Mouse (Mus musculus): ENCODE measurements around the gene Sh3d19.
"Not testable (repeated sequence)": the region's sequence is repeated elsewhere in the genome, so short reads cannot be mapped to it uniquely, and the experiment has no call there.

The Sh3d19 gene

GRCm38 (mm10) chr3:85981761-85982160 lies 10.9 kb downstream of the Sh3d19 start:
- not testable (repeated sequence) for DNase-seq

GRCm38 (mm10) chr3:85984537-85984936 lies 13.6 kb downstream of the Sh3d19 start:
- no peak for DNase-seq

GRCm38 (mm10) chr3:85987225-85987624 lies 16.3 kb downstream of the Sh3d19 start:
- no peak for DNase-seq

GRCm38 (mm10) chr3:85991140-85991801 lies 20.4 kb downstream of the Sh3d19 start:
- no peak for DNase-seq

- DNase-seq = no peak
Observed at GRCm38 (mm10) chr3:85991802-85992156, 20.9 kb downstream of the Sh3d19 start.

GRCm38 (mm10) chr3:85993744-85994143 lies 22.8 kb downstream of the Sh3d19 start:
- peak; percentile 28 for DNase-seq

- DNase-seq = no peak
Observed at GRCm38 (mm10) chr3:85994645-85995044, 23.7 kb downstream of the Sh3d19 start.

- DNase-seq = no peak
Observed at GRCm38 (mm10) chr3:86001271-86001670, 30.4 kb downstream of the Sh3d19 start.

GRCm38 (mm10) chr3:86002423-86002822 lies 31.5 kb downstream of the Sh3d19 start, which contains the start of gene Prss48:
Gene Prss48, minus strand, starts transcription at chr3:86002491.
- DNase-seq = no peak

GRCm38 (mm10) chr3:86002940-86003339 lies 32.0 kb downstream of the Sh3d19 start:
- no peak for DNase-seq

- DNase-seq = no peak
Observed at GRCm38 (mm10) chr3:86004751-86005150, 33.8 kb downstream of the Sh3d19 start.

- DNase-seq = no peak
Observed at GRCm38 (mm10) chr3:86010618-86011017, 39.7 kb downstream of the Sh3d19 start.

GRCm38 (mm10) chr3:86011373-86011772 lies 40.5 kb downstream of the Sh3d19 start:
- DNase-seq = no peak

- DNase-seq = peak; percentile 43
Observed at GRCm38 (mm10) chr3:86011833-86012232, 40.9 kb downstream of the Sh3d19 start.

- DNase-seq = no peak
Observed at GRCm38 (mm10) chr3:86013837-86014236, 42.9 kb downstream of the Sh3d19 start.

GRCm38 (mm10) chr3:86016965-86017364 lies 46.1 kb downstream of the Sh3d19 start:
- no peak for DNase-seq

- DNase-seq = no peak
Observed at GRCm38 (mm10) chr3:86017484-86017883, 46.6 kb downstream of the Sh3d19 start.

GRCm38 (mm10) chr3:86020921-86021650 lies 50.2 kb downstream of the Sh3d19 start:
- no peak for DNase-seq

GRCm38 (mm10) chr3:86021651-86022050 lies 50.7 kb downstream of the Sh3d19 start:
- DNase-seq = no peak

GRCm38 (mm10) chr3:86024065-86024795 lies 53.3 kb downstream of the Sh3d19 start:
- DNase-seq = no peak

- DNase-seq = no peak
Observed at GRCm38 (mm10) chr3:86025341-86026137, 54.6 kb downstream of the Sh3d19 start.

GRCm38 (mm10) chr3:86028658-86029375 lies 57.9 kb downstream of the Sh3d19 start:
- DNase-seq = no peak
